Mouse (Mus musculus) CH12F3 (cell line): Measurements from ENCODE around the gene Aif1l.

Experiments used
- in situ Hi-C: fragments of 300-500 bp; cut with MboI; formaldehyde crosslinking; loops from 2 replicates; pipeline ENCODE4 v1.14.3; 2020; ENCODE audit warnings: low sequenced_read_pairs

The Aif1l gene

GRCm38 (mm10) chr2:32008311-32008710 lies 58.4 kb downstream of the Aif1l start:
- in situ Hi-C loops = no loop called here

GRCm38 (mm10) chr2:32008716-32009115 lies 58.8 kb downstream of the Aif1l start:
- in situ Hi-C loops = no loop called here

- in situ Hi-C loops = no loop called here
Measured at GRCm38 (mm10) chr2:32019704-32020103, 69.8 kb downstream of the Aif1l start.

- in situ Hi-C loops = no loop called here
Measured at GRCm38 (mm10) chr2:32020229-32020628, 70.3 kb downstream of the Aif1l start.
